Mouse (Mus musculus) liver, adult (tissue): ENCODE measurements around the gene Snrpd3.

Experiments used
- GATA4 ChIP-seq: IDR thresholded peaks from 2 replicates; pipeline ENCODE4 v1.6.1; 2014; ENCODE audit warnings: mild to moderate bottlenecking, low read length; ENCODE audit not compliant: insufficient replicate concordance

Gene Snrpd3

GRCm38 (mm10) chr10:75558515-75558914 lies 41.2 kb downstream of the Snrpd3 start:
- no peak for TF ChIP-seq GATA4

DNA sequence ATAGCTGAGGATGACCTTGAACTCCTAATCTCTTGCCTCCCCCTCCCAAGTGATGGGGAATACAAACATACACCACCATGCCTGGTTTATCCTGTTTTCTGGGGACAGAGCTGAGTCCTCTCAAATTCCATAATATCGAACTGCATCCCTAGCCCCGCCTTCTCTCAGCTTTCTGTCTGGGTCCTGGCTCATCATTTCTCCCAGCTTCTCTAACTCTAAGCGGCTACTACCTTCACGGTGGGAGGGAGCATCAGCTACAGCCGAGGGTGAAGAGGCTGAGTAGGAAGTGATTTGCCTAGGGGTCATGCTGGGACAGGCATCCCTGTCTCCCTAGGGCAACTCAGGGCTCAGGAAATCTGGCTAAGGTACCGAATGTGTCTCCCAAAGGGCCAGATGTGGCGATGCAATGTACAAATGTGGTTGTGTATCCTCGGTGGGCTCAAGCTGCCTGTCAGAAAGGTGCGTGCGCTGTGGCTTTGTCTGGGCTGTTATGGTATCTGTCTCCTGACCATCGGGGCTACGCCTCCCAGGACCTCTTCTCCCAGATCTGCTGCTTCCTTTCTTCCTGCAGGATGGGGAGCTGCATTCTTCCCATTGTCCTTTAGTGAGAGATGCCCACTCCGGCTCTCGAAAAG lies 41.8 kb downstream of the Snrpd3 start:
- TF ChIP-seq GATA4 = no peak

DNA sequence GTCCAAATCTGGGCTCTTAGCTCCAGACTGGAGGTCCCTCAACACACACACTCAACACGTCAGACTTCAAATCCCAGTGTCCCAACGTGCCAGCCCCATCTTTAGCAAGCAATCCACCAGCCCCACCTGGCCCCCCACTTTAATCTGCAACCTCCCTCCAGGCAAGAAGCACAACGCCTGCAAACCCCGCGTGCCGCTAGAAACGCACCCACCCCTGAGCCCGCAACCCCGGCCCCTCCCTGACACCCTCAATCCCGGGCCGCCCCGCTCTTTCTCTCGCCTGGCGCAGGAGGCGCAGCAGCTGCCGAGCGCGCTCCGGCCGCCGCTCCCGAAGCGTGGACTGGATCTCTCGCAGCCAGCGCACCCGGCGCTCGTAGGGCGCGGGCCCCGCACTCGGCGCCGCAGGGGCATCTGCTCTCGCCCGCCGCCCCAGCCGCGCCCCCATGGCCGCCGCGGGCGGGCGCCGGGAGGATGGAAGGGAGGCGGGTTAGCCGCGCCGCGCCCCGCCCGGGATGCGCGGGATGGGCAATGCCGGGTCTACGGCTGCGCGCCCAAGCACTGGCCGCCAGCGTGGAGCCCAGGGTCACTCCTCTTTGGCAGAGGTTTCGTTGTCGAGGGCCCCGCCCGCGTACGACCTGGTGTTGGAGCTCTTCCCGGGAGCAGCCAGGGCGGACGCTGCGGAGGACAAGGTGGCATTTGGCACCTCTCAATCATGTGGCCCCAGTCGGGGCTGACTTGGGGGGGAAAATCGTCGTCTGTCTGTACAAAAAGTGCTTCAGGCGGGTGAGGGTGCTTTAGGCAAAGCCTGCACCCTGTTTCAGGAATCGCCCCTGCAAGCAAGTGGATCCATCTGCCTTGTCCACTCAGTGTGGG lies 42.6 kb downstream of the Snrpd3 start, which contains the start of gene Lrrc75b:
Gene Lrrc75b, minus strand, starts transcription at position 655 of the 873 bp plus-strand sequence.
- no peak for TF ChIP-seq GATA4

DNA sequence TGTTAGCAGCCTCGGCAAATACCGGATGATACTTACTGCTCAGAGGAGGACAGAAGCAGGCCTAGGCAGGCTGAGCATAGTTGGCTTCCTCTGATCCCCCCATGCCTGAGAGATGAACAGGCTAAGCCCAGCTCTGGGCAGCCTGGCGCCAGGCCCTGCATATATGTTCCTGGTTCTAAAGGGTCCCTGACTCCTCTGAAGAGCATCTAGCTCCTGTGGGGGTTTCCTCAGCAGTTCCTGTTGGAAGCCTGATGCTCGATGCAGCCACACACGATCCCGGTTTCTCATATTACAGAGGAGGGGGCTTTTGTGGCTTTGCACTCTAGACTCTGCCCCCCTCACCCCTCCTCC lies 43.2 kb downstream of the Snrpd3 start:
- TF ChIP-seq GATA4 = no peak

DNA sequence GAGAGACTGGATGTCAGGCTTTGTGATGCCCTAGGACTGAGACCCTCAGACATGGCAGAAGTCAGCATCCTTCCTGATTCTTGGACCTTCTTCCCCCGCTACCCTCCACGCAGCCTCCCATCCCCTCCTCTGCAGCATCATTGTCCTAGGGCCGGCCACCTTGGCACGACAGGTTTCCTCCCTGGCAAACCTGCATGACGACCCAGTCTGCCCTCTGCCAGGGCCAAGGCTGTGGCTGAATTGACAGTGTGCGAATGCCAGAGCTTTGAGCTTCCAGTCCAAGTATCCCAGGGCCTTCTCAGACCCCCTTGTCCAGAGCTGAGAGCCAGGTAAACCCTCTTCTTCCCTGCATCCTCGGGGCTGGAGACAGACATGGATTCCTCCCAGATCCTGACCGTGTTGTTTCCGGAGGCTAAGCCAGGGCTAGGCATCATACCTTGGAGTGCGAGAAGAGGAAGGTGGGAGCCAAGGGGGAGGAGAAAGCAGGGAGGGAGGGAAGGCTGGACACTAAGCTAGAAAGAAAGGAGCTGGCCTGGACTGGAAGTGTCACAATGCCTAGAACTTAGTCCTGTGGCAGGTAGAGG lies 43.8 kb downstream of the Snrpd3 start, which contains the start of gene Ggt1:
Gene Ggt1, plus strand, starts transcription at position 534 of the 584 bp plus-strand sequence.
- TF ChIP-seq GATA4 = no peak

- TF ChIP-seq GATA4 = no peak
Measured at GRCm38 (mm10) chr10:75562596-75562995, 45.2 kb downstream of the Snrpd3 start.

DNA sequence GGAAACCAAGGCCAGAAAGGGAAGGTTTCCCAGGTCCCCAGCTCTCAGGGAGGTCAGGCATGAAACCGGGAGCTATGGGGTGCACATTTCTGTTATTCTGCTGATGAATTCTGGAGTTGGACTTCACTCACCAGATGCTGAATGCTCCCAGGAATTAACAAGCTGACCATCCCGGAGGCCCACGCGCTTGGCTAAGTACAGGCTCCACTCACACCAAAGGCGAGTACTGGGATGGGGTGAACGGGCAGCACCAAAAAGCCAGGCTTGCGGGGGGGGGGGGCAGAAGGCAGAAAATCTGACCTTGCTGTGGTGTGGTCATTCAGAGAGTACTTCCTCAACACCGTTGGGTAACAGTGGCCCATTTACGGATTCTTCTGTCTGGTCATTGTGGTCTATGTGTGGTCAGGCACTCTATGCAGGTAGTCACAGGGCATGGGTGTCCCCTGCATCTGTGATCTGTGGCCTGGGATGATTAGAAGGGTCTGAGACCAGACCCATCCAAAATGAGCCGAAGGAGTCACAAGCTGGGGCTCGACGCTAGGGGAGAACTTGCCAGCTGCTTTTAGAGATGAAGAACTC lies 47.4 kb downstream of the Snrpd3 start:
- no peak for TF ChIP-seq GATA4

DNA sequence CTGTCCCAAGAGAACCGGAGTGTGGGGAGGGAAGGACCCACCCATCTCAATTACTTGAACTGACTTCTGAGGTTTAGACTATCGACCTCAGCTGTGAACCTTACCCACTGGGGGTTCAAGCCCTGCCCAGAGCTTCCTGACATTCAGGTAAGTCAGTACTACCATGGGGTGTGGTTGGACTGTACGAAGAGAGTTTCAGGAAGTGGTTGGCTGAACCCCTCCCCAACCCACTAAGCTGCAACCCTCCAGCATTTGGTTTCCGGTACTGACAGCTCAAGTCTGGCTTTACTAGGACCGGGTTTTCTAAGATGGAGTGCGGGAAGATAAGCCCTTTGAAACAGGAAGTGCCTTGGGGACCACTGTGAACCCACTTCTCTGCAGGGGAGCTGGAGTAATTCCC lies 48.1 kb downstream of the Snrpd3 start:
- no peak for TF ChIP-seq GATA4

DNA sequence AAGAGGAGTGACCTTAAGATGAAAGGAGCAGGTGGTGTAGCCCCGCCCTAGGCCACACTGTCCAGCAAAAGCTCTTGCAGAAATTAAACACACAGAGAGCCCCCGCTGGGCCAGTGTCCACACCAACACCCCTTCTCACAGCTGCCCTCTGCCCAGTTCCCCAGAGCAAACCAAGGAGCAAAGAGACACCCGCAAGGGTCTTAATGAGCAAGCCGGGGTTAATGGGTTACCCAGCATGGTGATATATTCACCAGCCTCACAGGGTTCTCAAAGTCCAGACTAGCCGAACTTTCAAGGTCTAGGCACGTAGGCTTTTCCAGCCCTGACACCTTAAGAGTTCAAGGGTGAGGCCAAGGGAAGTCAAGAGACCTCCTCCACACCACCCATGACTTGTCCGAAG lies 48.6 kb downstream of the Snrpd3 start:
- no peak for TF ChIP-seq GATA4

- TF ChIP-seq GATA4 = no peak
Measured at GRCm38 (mm10) chr10:75566321-75566720, 49.0 kb downstream of the Snrpd3 start.

- TF ChIP-seq GATA4 = no peak
Measured at GRCm38 (mm10) chr10:75568029-75568428, 50.7 kb downstream of the Snrpd3 start.

GRCm38 (mm10) chr10:75568441-75568840 lies 51.1 kb downstream of the Snrpd3 start:
- TF ChIP-seq GATA4 = no peak

DNA sequence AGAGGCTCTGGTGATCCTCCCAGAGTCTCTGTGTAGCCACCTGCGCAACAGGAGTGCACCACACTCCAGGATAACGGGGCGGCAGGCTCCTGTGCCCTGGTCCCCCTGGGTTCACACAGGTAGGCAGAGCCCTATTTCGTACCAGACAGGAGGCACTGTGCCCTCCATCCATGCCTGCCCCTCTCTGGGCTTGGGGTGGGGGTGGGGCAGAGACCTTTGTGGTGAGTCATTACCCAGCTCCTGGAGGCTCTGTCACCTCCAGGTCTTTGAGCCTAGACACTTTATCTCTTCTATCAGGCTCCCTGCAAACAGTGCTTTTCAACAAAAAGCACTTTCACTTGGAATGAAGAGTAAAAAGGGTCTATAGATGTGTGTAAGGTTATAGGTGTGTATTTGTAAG lies 51.5 kb downstream of the Snrpd3 start:
- no peak for TF ChIP-seq GATA4

GRCm38 (mm10) chr10:75570981-75571657 lies 53.8 kb downstream of the Snrpd3 start:
- no peak for TF ChIP-seq GATA4

- no peak for TF ChIP-seq GATA4
Measured at GRCm38 (mm10) chr10:75571937-75572336, 54.6 kb downstream of the Snrpd3 start.
